Mouse (Mus musculus) left cerebral cortex, adult 2 months (tissue): ENCODE results near the gene Camta1. TPM values are rescaled to one million over a fixed set of nuclear protein-coding genes. Genes with fewer than 3 reads are reported as not detected.
A peak's percentile ranks its signal among the peaks of the same experiment; 100 is the strongest.

ENCODE experiments used
- DNase-seq, 2 experiments: peaks; one replicate each; pipeline ENCODE4 v3.0.0; 2021 to 2022; ENCODE audit warnings: low spot score in 2 of 2, mixed read lengths in 1 of 2; ENCODE audit errors: extremely low spot score in 1 of 2
- H3K27ac ChIP-seq: fragments of 200-600 bp; 2 replicates; pipeline ENCODE4 v1.8.1; 2022
- H3K4me3 ChIP-seq: fragments of 200-600 bp; 2 replicates; pipeline ENCODE4 v1.8.1; 2022
- CTCF ChIP-seq: fragments of 200-600 bp; IDR thresholded peaks from 2 replicates; pipeline ENCODE4 v1.8.1; 2022; ENCODE audit warnings: antibody characterized with exemption, mild to moderate bottlenecking, moderate library complexity
- intact Hi-C: fragments of 180-260 bp; cut with DNase I; formaldehyde crosslinking; loops from one replicate; pipeline ENCODE4 v1.15.1; 2025
- total RNA-seq, 2 experiments: library from RNA; stranded (reverse); gene quantifications; 2 replicates each; pipeline ENCODE4 v1.2.3; 2021

The Camta1 gene
- total RNA-seq, 2 experiments from 2014 or later: 242 to 255 TPM

- intact Hi-C loops: no loop called here
- TF ChIP-seq CTCF: no peak
- Histone ChIP-seq H3K4me3 (peak overlapping the region; percentile 40), H3K27ac (peak overlapping the region; percentile 84)
- DNase-seq: peak; percentile 42 to 53
Observed at GRCm38 (mm10) chr4:150937293-150938062, 924.2 kb downstream of the Camta1 start.

GRCm38 (mm10) chr4:150933503-150933902, 928.2 kb downstream of the Camta1 start:
- no peak overlapping the region for H3K27ac ChIP-seq
- no peak for DNase-seq
- intact Hi-C loops: no loop called here
- no peak overlapping the region for H3K4me3 ChIP-seq
- TF ChIP-seq CTCF: no peak

- intact Hi-C loops: no loop called here
- no peak overlapping the region for H3K27ac ChIP-seq
- TF ChIP-seq CTCF: no peak
- no peak for DNase-seq
- no peak overlapping the region for H3K4me3 ChIP-seq
Observed at GRCm38 (mm10) chr4:150927789-150928188, 933.9 kb downstream of the Camta1 start.

GRCm38 (mm10) chr4:150926924-150927705, 934.6 kb downstream of the Camta1 start:
- TF ChIP-seq CTCF: no peak
- intact Hi-C loops: no loop called here
- no peak for DNase-seq
- no peak overlapping the region for H3K4me3 ChIP-seq
- H3K27ac ChIP-seq: no peak overlapping the region

GRCm38 (mm10) chr4:150925923-150926322, 935.8 kb downstream of the Camta1 start:
- H3K27ac ChIP-seq: no peak overlapping the region
- DNase-seq: no peak
- intact Hi-C loops: no loop called here
- H3K4me3 ChIP-seq: no peak overlapping the region
- peak; percentile 29 for TF ChIP-seq CTCF

GRCm38 (mm10) chr4:150924936-150925335, 936.7 kb downstream of the Camta1 start:
- DNase-seq: no peak
- intact Hi-C loops: no loop called here
- TF ChIP-seq CTCF: no peak
- Histone ChIP-seq H3K27ac (no peak overlapping the region), H3K4me3 (no peak overlapping the region)

- intact Hi-C loops: no loop called here
- no peak for DNase-seq
Observed at GRCm38 (mm10) chr4:150924308-150924707, 937.4 kb downstream of the Camta1 start.

GRCm38 (mm10) chr4:150921206-150921605, 940.5 kb downstream of the Camta1 start:
- no peak overlapping the region for H3K4me3 ChIP-seq
- no peak overlapping the region for H3K27ac ChIP-seq
- DNase-seq: no peak
- no peak for TF ChIP-seq CTCF
- intact Hi-C loops: no loop called here

More at GRCm38 (mm10) chr4:150924308-150924707, 937.4 kb downstream of the Camta1 start:
- Histone ChIP-seq H3K27ac (no peak overlapping the region), H3K4me3 (no peak overlapping the region)
- no peak for TF ChIP-seq CTCF

GRCm38 (mm10) chr4:150917336-150918027, 944.2 kb downstream of the Camta1 start:
- no peak overlapping the region for H3K27ac ChIP-seq
- DNase-seq: no peak
- intact Hi-C loops: loop anchor here (5.0 to 10.0 kb wide), 2 partner anchors 50 to 217 kb away; no protein-coding TSS in a partner anchor
- TF ChIP-seq CTCF: no peak
- no peak overlapping the region for H3K4me3 ChIP-seq

- intact Hi-C loops: loop anchor here (5.0 to 10.0 kb wide), 2 partner anchors 52 to 219 kb away; no protein-coding TSS in a partner anchor
- Histone ChIP-seq H3K27ac (peak overlapping the region; percentile 93), H3K4me3 (peak overlapping the region; percentile 77)
- no peak for DNase-seq
- no peak for TF ChIP-seq CTCF
Observed at GRCm38 (mm10) chr4:150915181-150915906, 946.3 kb downstream of the Camta1 start.

GRCm38 (mm10) chr4:150914290-150914733, 947.4 kb downstream of the Camta1 start, which contains the start of the genes Park7 and Tnfrsf9:
TSS of gene Park7 (minus strand) at chr4:150914437.
TSS of gene Tnfrsf9 (plus strand) at chr4:150914562.
- TF ChIP-seq CTCF: peak; percentile 54
- DNase-seq: peak; percentile 93 to 96
- intact Hi-C loops: loop anchor here (5.0 to 10.0 kb wide), 2 partner anchors 128 to 220 kb away; partner anchors contain the start of gene Per3
- Histone ChIP-seq H3K27ac (peak within 1 kb of the TSS; percentile 93), H3K4me3 (peak within 1 kb of the TSS; percentile 77)
